Mouse (Mus musculus) CH12.LX (cell line): ENCODE results near the gene Frs2. TPM values are rescaled to one million over a fixed set of nuclear protein-coding genes. Genes with fewer than 3 reads are reported as not detected.

Source experiments
- DNase-seq: peaks from one replicate; pipeline ENCODE4 v3.0.0-alpha.2; 2013; ENCODE audit errors: extremely low read depth
- H3K27ac ChIP-seq: 2 replicates; pipeline ENCODE4 v1.5.1; 2012; ENCODE audit warnings: low read depth, mild to moderate bottlenecking, control low read depth, moderate library complexity; ENCODE audit not compliant: insufficient read depth
- H3K27me3 ChIP-seq: replicated peaks from 2 replicates; pipeline ENCODE3; 2012; ENCODE audit warnings: inconsistent platforms
- H3K36me3 ChIP-seq, 2 experiments: replicated peaks in 1 of 2; 2 replicates each; pipeline versions ENCODE3 to v1.6.1; 2012; ENCODE audit warnings: inconsistent platforms in 1 of 2, low read length in 1 of 2, mild to moderate bottlenecking in 1 of 2, mixed read lengths in 1 of 2, moderate library complexity in 1 of 2; ENCODE audit not compliant: control insufficient read depth in 1 of 2, insufficient read depth in 1 of 2
- H3K4me1 ChIP-seq, 2 experiments: 2 replicates each; pipeline ENCODE4 v1.6.1; 2012; ENCODE audit warnings: inconsistent platforms in 1 of 2, moderate library complexity in 1 of 2; ENCODE audit not compliant: insufficient read depth in 2 of 2, control insufficient read depth in 1 of 2
- H3K4me2 ChIP-seq: 2 replicates; pipeline ENCODE4 v1.6.1; 2012; ENCODE audit warnings: low read depth, mild to moderate bottlenecking, control low read depth; ENCODE audit not compliant: poor library complexity, insufficient read depth, severe bottlenecking
- H3K4me3 ChIP-seq, 3 experiments: fragments of 150-350 bp in 1 of 3; sonication (generic) in 1 of 3; replicated peaks in 1 of 3; 2 replicates each; pipeline versions ENCODE3 to v1.5.1; 2011 to 2012; ENCODE audit warnings: low read depth in 2 of 3, low read length in 2 of 3, mild to moderate bottlenecking in 2 of 3, moderate library complexity in 2 of 3, control low read depth in 1 of 3, improper control_type of control experiment in 1 of 3, inconsistent platforms in 1 of 3, mixed read lengths in 1 of 3; ENCODE audit not compliant: poor library complexity in 1 of 3
- H3K79me2 ChIP-seq: replicated peaks from 2 replicates; pipeline ENCODE4 v1.6.1; 2012; ENCODE audit warnings: mild to moderate bottlenecking, moderate library complexity; ENCODE audit not compliant: control insufficient read depth, poor library complexity, insufficient read depth, severe bottlenecking; ENCODE audit errors: extremely low read depth
- H3K9ac ChIP-seq: 2 replicates; pipeline ENCODE4 v1.6.1; 2012; ENCODE audit warnings: low read depth, mild to moderate bottlenecking, control low read depth, moderate library complexity; ENCODE audit not compliant: insufficient read depth
- H3K9me3 ChIP-seq: replicated peaks from 2 replicates; pipeline ENCODE3; 2012; ENCODE audit warnings: low read length, inconsistent platforms, mixed read lengths
- CHD2 ChIP-seq: IDR thresholded peaks from 2 replicates; pipeline ENCODE4 v1.6.1; 2011; ENCODE audit warnings: low read length, improper control_type of control experiment
- E2F4 ChIP-seq: IDR thresholded peaks from 2 replicates; pipeline ENCODE4 v1.6.1; 2011; ENCODE audit warnings: low read depth, low read length, improper control_type of control experiment; ENCODE audit not compliant: insufficient replicate concordance
- ELF1 ChIP-seq: IDR thresholded peaks from 2 replicates; pipeline ENCODE4 v1.6.1; 2014; ENCODE audit warnings: low read depth, mild to moderate bottlenecking, inconsistent platforms, low read length, improper control_type of control experiment
- HCFC1 ChIP-seq: IDR thresholded peaks from 2 replicates; pipeline ENCODE4 v1.6.1; 2012; ENCODE audit warnings: low read depth, mild to moderate bottlenecking, inconsistent platforms, low read length, improper control_type of control experiment
- IRF4 ChIP-seq: IDR thresholded peaks from 2 replicates; pipeline ENCODE4 v1.6.1; 2014; ENCODE audit warnings: low read depth, mild to moderate bottlenecking, inconsistent platforms, low read length, improper control_type of control experiment
- KAT2A ChIP-seq: IDR thresholded peaks from 2 replicates; pipeline ENCODE4 v1.6.1; 2012; ENCODE audit warnings: low read length, improper control_type of control experiment, inconsistent platforms; ENCODE audit not compliant: insufficient replicate concordance
- MAX ChIP-seq: IDR thresholded peaks from 2 replicates; pipeline ENCODE4 v1.6.1; 2011; ENCODE audit warnings: low read length, improper control_type of control experiment
- MAZ ChIP-seq: IDR thresholded peaks from 2 replicates; pipeline ENCODE4 v1.6.1; 2012; ENCODE audit warnings: low read depth, mild to moderate bottlenecking, inconsistent platforms, low read length, improper control_type of control experiment, moderate library complexity
- MEF2A ChIP-seq: IDR thresholded peaks from 2 replicates; pipeline ENCODE4 v1.6.1; 2014; ENCODE audit warnings: low read depth, mild to moderate bottlenecking, inconsistent platforms, low read length, improper control_type of control experiment, borderline replicate concordance
- NELFE ChIP-seq: IDR thresholded peaks from 2 replicates; pipeline ENCODE4 v1.6.1; 2011; ENCODE audit warnings: low read depth, low read length, improper control_type of control experiment
- PAX5 ChIP-seq: IDR thresholded peaks from 2 replicates; pipeline ENCODE4 v1.6.1; 2012; ENCODE audit warnings: low read length, inconsistent platforms, mixed read lengths
- POLR2A ChIP-seq: IDR thresholded peaks from 2 replicates; pipeline ENCODE4 v1.6.1; 2011; ENCODE audit warnings: low read depth, mild to moderate bottlenecking, improper control_type of control experiment, low read length
- POLR2AphosphoS2 ChIP-seq: IDR thresholded peaks from 2 replicates; pipeline ENCODE4 v1.6.1; 2011; ENCODE audit warnings: low read depth, low read length, improper control_type of control experiment
- RCOR1 ChIP-seq: conservative IDR thresholded peaks from 2 replicates; pipeline ENCODE4 v1.6.1; 2012; ENCODE audit warnings: low read depth, mild to moderate bottlenecking, inconsistent platforms, low read length, improper control_type of control experiment
- SIN3A ChIP-seq: IDR thresholded peaks from 2 replicates; pipeline ENCODE4 v1.6.1; 2012; ENCODE audit warnings: low read length, improper control_type of control experiment, inconsistent platforms
- SMC3 ChIP-seq: IDR thresholded peaks from 2 replicates; pipeline ENCODE4 v1.6.1; 2011; ENCODE audit warnings: low read depth, low read length, improper control_type of control experiment
- TBP ChIP-seq: conservative IDR thresholded peaks from 2 replicates; pipeline ENCODE4 v1.6.1; 2011; ENCODE audit warnings: low read depth, low read length, improper control_type of control experiment
- TCF12 ChIP-seq: IDR thresholded peaks from 2 replicates; pipeline ENCODE4 v1.6.1; 2014; ENCODE audit warnings: low read depth, mild to moderate bottlenecking, inconsistent platforms, low read length, improper control_type of control experiment
- UBTF ChIP-seq: IDR thresholded peaks from 2 replicates; pipeline ENCODE4 v1.6.1; 2012; ENCODE audit warnings: low read depth, mild to moderate bottlenecking, inconsistent platforms, low read length, improper control_type of control experiment, moderate library complexity
- ZC3H11A ChIP-seq: IDR thresholded peaks from 2 replicates; pipeline ENCODE4 v1.6.1; 2012; ENCODE audit warnings: low read depth, mild to moderate bottlenecking, inconsistent platforms, low read length, improper control_type of control experiment
- ZMIZ1 ChIP-seq: IDR thresholded peaks from 2 replicates; pipeline ENCODE4 v1.6.1; 2012; ENCODE audit warnings: low read depth, mild to moderate bottlenecking, inconsistent platforms, low read length, improper control_type of control experiment
- dilution Hi-C: fragments of 300-500 bp; cut with MboI; formaldehyde crosslinking; loops from 2 replicates; pipeline ENCODE4 v1.14.3; 2020; ENCODE audit warnings: low sequenced_read_pairs; ENCODE audit not compliant: extremely low pct_unique_long_range_greater_than_20kb, extremely low pct_ligation_motif_present
- in situ Hi-C: fragments of 300-500 bp; cut with MboI; formaldehyde crosslinking; loops from 3 replicates; pipeline ENCODE4 v1.14.3; 2019; ENCODE audit warnings: low sequenced_read_pairs, low pct_ligation_motif_present, low pct_unique_long_range_greater_than_20kb, mixed read lengths
- polyA plus RNA-seq: library from polyadenylated mRNA; unstranded; fragments of >175 nt; gene quantifications from 2 replicates; pipeline ENCODE4 v1.2.1, GENCODE M21; 2012; ENCODE audit warnings: low read depth; ENCODE audit not compliant: insufficient read length
- total RNA-seq, 2 experiments: library from RNA; depleted of rRNA; stranded (reverse); fragments of 300-350 nt in 1 of 2; fragments of >200 nt in 1 of 2; gene quantifications; 2 replicates each; pipeline ENCODE4 v1.2.3; 2012 to 2014

Gene Frs2
- total RNA-seq (2012; rRNA removed) (5.6 and 5.7 TPM in 2 replicates), total RNA-seq (2014; rRNA removed) (3.8 and 4.3 TPM in 2 replicates), polyA plus RNA-seq (10.3 and 10.4 TPM in 2 replicates)

DNA sequence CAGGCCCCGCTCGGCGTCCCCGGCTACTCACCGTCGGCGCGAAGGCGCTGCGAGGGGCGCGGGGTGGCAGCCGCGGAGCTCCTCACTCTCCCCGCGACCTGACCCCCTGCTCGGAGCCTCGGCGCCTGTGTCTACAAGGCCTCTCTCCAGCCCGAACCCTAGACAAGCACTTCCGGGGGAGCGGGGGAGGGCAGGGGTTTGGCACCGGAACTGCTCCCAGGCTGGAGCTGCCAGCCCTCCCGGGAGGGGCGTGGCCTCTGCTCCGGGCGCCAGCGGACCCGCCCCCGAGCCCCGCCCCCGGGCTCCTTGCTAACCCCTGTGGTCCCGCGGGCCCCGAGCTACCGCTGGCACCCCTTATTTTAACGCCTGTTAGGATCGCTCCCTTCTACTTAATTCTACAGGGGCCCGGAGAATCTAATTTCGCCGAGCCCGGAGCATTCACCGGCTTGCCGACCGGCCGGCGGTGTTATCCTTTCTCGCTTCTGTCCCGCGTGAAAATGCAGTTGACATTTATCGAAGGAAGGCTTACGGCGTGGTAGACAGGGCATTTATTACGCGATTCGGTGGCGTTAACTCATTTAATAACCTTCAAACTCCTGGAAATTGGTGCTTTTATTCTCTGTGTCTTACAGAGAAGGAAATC lies at the start of gene Frs2:
TSS of gene Frs2 (minus strand) at position 174 of the 643 bp plus-strand sequence.
- Histone ChIP-seq H3K9me3 (no peaks in the 10 kb centered on the region), H3K4me3 (peak within 1 kb of the TSS; percentile 94 to 99 (median 95)), H3K36me3 (no peaks in the 10 kb centered on the region), H3K27me3 (peaks cover 10% of the 10 kb centered on the region), H3K79me2 (peaks cover 40% of the 10 kb centered on the region), H3K27ac (no peak within 1 kb of the TSS), H3K9ac (peak within 1 kb of the TSS; percentile 86), H3K4me1 (peaks cover 2 to 41% of the 10 kb centered on the region in 2 experiments; a peak in 2 of 4 replicates), H3K4me2 (peak within 1 kb of the TSS; percentile 96)
- TF ChIP-seq MAX (no peak; the same call in 1 of the 2 replicates), SIN3A (peak; percentile 43), TBP (0 out of 2 replicates have a peak, but pooled peaks have one; percentile 36), KAT2A (peak; percentile 87; the same call in 1 of the 2 replicates), MEF2A (0 out of 2 replicates have a peak, but pooled peaks have one; percentile 38), ZC3H11A (no peak), PAX5 (no peak), CHD2 (peak; percentile 95), SMC3 (no peak), MAZ (peak; percentile 94), HCFC1 (peak; percentile 91), IRF4 (peak; percentile 59; the same call in 1 of the 2 replicates), POLR2AphosphoS2 (peak; percentile 53; the same call in 1 of the 2 replicates), ZMIZ1 (peak; percentile 54; the same call in 1 of the 2 replicates), TCF12 (peak; percentile 69), NELFE (peak; percentile 68; the same call in 1 of the 2 replicates), POLR2A (peak; percentile 90), E2F4 (no peak), ELF1 (peak; percentile 77), UBTF (peak; percentile 65; the same call in 1 of the 2 replicates), RCOR1 (no peak)
- dilution Hi-C loops, result no loop called here
- in situ Hi-C loops, result no loop called here
- DNase-seq, result peak; percentile 92
